Mouse (Mus musculus) forelimb bud, embryonic 11.5 days (tissue): ENCODE measurements around the gene Tmem147.
"Not testable (repeated sequence)": the region's sequence is repeated elsewhere in the genome, so short reads cannot be mapped to it uniquely, and the experiment has no call there.

ENCODE experiments used
- DNase-seq: peaks from one replicate; pipeline ENCODE4 v3.0.0-alpha.2; 2012; ENCODE audit warnings: low read depth, low spot score

The Tmem147 gene

GRCm38 (mm10) chr7:30729396-30730063 is at the start of gene Tmem147:
Gene Tmem147 (minus strand): TSS chr7:30729540.
- peak; percentile 94 for DNase-seq

DNA sequence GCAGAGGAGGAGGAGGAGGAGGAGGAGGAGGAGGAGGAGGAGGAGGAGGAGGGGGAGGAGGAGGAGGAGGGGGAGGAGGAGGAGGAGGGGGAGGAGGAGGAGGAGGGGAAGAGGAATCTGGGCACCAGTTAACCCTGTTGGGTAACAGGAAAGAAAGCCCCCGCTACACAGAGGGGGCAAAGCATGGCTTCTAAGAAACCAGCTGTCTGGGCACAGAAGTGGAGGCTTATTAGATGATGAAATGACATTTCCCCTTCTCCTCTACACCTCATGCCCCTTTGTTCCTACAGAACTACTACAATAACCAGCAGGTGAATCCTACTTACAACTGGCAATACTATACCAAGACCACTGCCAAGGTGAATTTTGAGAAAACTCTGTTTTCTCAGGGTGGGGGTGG is 48.6 kb upstream of the Tmem147 start:
- DNase-seq = no peak

DNA sequence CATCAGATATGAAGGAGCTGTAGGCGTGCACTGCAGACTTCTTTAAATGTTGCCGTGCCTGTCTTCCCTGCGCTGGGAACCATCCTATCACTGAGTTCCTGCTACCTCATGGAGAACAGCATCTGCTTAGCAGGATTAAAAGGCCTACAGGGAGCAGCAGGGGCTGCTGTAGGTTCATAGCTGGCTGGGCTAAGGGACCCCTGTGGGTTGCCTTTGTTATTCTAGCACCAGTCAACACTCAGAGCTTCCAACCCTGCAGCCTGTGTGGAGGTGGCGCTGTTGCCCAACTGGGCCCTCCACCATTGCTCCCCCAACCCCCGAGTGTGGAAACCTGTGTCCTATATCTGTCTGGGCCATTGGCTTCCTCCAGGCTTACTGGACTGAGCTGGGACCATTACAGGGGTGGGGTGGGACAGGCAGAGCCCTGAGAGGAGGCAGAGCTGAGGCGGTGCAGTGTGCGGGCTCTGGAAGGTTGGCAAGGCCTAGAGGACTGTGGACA is 47.8 kb upstream of the Tmem147 start:
- DNase-seq = no peak

DNA sequence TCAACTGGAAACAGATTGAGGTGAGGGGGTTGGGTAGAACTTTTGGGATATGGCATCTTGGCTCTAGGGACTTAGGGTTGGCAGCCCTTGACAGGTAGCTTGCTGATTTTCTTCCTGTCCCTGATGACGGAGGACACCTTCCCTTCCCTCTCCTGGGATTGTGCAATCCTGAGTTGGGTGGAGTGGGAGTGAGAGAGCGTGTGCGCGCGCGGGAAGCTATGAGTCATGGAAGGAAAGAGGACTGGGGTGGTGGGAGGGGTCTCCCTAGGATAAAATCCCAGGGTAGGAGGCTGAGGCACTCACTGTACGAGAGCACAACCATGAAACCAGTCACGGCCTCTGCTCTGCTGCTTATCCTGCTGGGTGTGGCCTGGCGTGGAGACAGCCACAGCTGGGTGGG is 46.8 kb upstream of the Tmem147 start:
- DNase-seq = no peak

GRCm38 (mm10) chr7:30769236-30769635 is 39.9 kb upstream of the Tmem147 start:
- no peak for DNase-seq

GRCm38 (mm10) chr7:30766408-30766807 is 37.1 kb upstream of the Tmem147 start:
- no peak for DNase-seq

DNA sequence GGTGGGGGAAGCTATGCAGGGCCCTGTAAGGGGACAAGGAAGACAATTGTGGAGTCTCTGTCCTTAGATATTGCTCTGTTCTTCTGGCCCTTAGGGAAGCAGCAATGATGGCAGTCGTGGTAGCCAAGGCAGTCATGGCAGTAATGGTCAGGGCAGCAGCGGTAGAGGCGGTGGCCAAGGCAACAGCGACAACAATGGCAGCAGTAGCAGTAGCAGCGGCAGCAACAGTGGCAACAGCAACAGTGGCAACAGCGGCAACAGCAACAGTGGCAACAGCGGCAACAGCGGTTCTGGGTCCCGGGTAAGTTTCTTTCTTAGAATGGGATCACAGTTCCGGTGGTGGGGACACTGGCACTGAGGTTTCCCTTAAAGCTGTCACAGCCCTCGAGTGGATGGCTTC is 35.8 kb upstream of the Tmem147 start:
- DNase-seq = no peak

- no peak for DNase-seq
Observed at GRCm38 (mm10) chr7:30763456-30763855, 34.1 kb upstream of the Tmem147 start, which contains the start of gene Dmkn. Gene Dmkn (plus strand): TSS chr7:30763756.

DNA sequence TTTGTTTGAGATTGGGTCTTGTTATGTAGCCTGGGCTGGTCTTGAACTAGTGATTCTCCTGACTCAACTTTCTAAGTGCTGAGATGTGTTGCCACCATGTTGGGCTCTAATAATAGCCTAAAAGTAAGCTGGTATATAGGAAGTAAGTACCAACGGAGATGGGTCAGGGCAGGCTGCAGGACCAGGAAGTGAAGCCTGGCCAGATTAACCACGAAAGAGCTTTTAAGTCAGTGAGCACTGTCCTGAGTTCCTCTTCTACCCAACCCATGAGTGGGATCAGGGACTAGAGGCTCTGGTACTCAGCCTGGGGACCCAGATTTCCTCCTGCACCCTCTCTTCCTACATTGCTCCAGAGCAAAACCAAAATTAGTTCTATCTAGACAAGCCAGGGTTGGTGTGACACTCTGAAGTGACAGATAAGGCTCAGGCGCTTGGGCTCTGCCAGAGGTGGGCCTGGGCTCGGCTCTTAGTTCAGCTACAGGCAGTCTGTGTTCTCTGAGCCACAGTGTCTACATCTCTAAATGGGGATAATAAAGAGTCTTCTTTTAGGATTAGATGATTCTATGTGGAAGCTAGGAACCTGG is 32.5 kb upstream of the Tmem147 start:
- DNase-seq = no peak

DNA sequence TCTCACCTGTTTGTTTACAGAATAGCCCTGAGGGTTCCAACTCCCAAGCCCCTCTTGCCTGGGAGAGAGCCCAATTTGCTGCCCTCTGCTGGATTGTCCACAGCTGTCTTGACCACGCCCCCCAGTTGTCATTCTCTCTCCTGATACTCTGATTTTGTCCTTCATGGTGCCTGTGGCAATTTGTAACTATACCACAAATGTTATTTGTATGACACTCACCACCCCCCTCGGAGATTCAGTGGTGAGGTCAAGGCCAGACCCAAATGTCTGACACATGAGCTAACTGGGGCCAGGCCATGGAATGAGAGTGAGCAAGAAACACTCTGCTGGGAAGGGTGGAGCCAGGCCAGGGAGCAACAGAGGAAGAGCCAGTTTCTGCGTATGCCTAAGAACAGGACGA is 29.5 kb upstream of the Tmem147 start:
- DNase-seq = peak; percentile 21

DNA sequence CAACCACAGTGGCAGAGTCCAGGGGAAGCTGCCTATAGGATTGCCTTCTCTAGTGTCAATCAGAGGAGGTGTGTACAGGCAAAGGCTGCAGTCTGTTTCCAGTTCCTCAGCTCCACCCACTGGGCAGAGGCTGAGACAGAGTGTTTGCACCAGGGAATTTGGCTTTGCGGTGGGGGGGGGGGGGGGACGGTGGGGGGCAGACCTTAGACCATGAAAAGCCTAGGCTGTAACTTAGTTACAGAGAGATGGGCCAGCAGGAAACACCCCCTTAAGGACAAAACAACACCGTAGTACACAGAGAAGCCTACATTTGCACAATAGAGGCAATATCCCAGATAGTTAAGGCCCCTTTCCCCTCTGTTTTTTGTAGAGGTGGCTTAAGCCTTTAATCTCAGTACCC is 27.7 kb upstream of the Tmem147 start:
- DNase-seq = no peak

DNA sequence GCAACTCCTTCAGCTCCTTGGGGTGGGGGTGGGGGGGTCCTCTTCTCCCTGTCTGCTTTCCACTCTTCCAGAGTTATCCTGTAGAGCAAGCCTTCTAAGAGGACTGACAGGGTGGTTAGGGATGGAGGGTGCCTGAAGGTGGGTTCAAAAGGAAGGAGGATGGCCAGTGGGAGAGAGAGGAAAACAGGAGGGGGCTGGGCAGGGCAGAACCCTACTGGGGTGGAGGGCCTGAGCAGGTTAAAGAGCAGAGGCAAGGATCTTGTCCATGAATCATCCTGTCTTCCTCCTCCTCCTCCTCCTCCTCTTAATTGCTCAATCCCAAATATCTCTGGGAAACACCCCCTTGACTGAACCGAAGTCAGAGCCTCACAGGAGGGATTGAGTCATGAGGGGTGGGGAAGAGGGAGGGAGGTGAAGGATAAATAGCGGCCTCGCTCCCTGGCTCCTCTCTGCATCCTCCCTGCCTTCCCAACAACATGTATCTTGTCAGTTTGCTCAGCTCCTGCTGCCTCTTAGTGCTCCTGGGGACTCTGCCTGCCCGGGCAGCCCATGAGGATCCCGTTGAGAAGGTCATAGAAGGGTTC is 21.8 kb upstream of the Tmem147 start, which contains the start of gene Sbsn:
Gene Sbsn (plus strand): TSS at position 386 of the 584 bp plus-strand sequence.
- no peak for DNase-seq

DNA sequence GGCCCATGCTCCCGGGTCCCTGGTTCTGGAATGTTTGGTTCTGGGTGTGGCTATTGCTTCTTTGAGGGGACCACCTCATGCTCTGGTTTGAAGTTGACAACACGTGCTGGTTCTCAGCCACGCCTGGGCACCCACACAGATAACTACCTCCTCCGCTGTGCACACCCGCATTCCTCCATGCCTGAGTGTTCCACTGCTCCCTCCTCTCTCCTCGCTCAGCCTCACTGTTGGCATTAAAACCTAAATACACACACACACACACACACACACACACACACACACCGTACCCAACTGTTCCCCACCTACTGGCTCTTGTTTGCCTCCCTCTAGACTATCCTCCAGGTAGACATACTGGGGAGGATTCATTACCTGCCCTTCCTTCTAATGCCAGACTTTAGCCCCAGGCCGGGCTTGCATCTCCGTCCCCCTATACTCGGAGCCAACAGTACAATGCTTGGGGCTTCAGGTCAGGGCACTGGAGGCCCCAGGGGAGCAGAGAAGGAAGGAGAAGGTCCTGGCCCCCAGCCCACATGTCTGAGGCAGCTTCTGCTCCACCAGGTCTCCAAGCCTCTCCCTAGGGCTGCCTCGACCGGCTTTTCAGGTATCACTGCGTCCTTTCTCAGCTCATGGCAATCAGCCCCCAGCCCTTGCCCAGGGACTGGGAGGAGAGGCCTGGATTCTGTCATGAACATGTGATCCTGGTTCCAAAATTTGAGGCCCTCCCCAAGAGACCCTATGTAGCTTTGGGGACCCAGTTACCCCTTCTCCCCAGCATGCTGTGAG is 20.7 kb upstream of the Tmem147 start:
- no peak for DNase-seq

- DNase-seq = no peak
Observed at GRCm38 (mm10) chr7:30747525-30748204, 18.3 kb upstream of the Tmem147 start.

DNA sequence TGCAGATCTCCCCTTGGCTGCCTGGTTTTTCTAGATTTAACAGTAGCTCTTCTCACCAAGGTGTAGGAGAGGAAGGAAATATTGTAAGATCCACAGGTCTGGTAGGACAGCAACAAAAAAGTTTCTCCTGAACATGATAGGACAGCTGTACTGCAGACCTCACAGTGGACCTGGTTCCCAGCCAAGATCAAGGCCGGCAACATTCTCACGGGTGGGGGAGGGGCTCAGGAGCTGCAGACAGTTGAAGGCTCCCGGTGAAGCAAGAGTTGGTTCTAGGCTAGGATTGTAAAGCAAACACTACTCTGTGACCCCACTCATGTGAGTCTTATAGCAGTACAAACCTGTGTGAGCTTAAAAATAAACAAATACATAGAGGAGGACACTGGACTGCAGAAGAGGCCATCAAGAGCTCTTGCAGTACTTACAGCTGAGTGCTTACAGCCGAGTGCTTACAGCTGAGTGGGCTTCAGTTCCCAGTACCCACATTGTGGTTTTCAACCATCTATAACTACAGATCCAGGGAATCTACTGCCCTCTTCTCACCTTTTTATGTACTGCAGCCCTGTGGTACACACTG is 14.8 kb upstream of the Tmem147 start:
- DNase-seq = peak; percentile 4

- DNase-seq = not testable (repeated sequence)
Observed at GRCm38 (mm10) chr7:30743617-30744016, 14.3 kb upstream of the Tmem147 start, which contains the start of gene Gapdhs. Gene Gapdhs (minus strand): TSS chr7:30743681.

GRCm38 (mm10) chr7:30742570-30742969 is 13.2 kb upstream of the Tmem147 start:
- DNase-seq = not testable (repeated sequence)

- DNase-seq = no peak
Observed at GRCm38 (mm10) chr7:30736211-30736610, 6.9 kb upstream of the Tmem147 start.

DNA sequence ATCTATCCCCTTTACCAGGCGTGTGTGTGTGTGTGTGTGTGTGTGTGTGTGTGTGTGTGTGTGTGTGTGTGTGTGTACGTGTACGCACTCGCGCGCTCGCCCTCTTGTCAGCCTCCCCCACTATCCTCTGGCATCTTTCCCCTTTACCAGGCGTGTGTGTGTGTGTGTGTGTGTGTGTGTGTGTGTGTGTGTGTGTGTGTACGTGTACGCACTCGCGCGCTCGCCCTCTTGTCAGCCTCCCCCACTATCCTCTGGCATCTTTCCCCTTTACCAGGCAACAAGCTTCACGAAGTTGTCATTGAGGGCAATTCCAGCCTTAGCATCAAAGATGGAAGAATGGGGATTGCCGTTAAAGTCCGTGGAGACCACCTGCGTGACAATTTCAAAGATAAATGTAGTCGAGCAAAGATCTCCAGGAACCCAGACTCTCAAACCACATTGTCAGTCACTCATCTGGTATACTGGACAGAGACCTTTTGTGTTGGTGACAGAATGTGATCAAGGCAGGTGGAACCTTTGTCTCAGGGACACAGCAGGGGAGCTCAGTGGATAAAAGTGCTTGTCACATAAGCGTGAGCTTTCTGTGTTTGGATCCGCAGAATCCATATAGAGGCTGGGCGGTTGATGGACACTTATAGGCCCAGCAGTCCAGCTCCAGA is 853 bp upstream of the Tmem147 start:
- not testable (repeated sequence) for DNase-seq

GRCm38 (mm10) chr7:30728739-30729395 is 473 bp downstream of the Tmem147 start:
- DNase-seq = peak; percentile 1
